Mouse (Mus musculus): ENCODE measurements around the gene Arhgef7. TPM values are rescaled to one million over a fixed set of nuclear protein-coding genes. Genes with fewer than 3 reads are reported as not detected.

Arhgef7 gene
- polyA plus RNA-seq, 1 experiment from 2014 or later = 51.6 TPM

GRCm38 (mm10) chr8:11767213-11767840, 39.8 kb downstream of the Arhgef7 start:
- no peaks in the 10 kb centered on the region for H3K4me1 ChIP-seq
- H3K4me3 ChIP-seq (replicated peaks) = no peak overlapping the region
- H3K9me3 ChIP-seq (replicated peaks) = no peaks in the 10 kb centered on the region
- H3K27me3 ChIP-seq = no peaks in the 10 kb centered on the region
- no peak overlapping the region for H3K4me2 ChIP-seq (replicated peaks)
- H3K36me3 ChIP-seq = peaks cover 10% of the 10 kb centered on the region; the same call in 1 of the 2 replicates
- no peak overlapping the region for H3K9ac ChIP-seq
- 89% methylated on average over 5 of the region's 5 CpGs for WGBS
- no peak overlapping the region for H3K27ac ChIP-seq (replicated peaks)
- ATAC-seq (ENCODE audit: insufficient number of reproducible peaks, low FRiP score, low TSS enrichment, low read depth) = no peak

GRCm38 (mm10) chr8:11770001-11770400, 42.5 kb downstream of the Arhgef7 start:
- Histone ChIP-seq H3K4me2 (replicated peaks) (no peak overlapping the region), H3K27me3 (no peaks in the 10 kb centered on the region), H3K27ac (replicated peaks) (no peak overlapping the region), H3K9me3 (replicated peaks) (no peaks in the 10 kb centered on the region), H3K4me1 (peaks cover 17% of the 10 kb centered on the region), H3K9ac (no peak overlapping the region), H3K4me3 (replicated peaks) (no peak overlapping the region), H3K36me3 (peaks cover 10% of the 10 kb centered on the region; the same call in 1 of the 2 replicates)
- WGBS = 90% methylated on average over 6 of the region's 6 CpGs
- no peak for ATAC-seq (ENCODE audit: insufficient number of reproducible peaks, low FRiP score, low TSS enrichment, low read depth)

- ATAC-seq (ENCODE audit: insufficient number of reproducible peaks, low FRiP score, low TSS enrichment, low read depth) = no peak
- peaks cover 23% of the 10 kb centered on the region for H3K4me1 ChIP-seq
- no peak overlapping the region for H3K27ac ChIP-seq (replicated peaks)
- no peak overlapping the region for H3K4me2 ChIP-seq (replicated peaks)
- H3K9ac ChIP-seq = no peak overlapping the region
- 78% methylated on average over 7 of the region's 7 CpGs for WGBS
- H3K9me3 ChIP-seq (replicated peaks) = no peaks in the 10 kb centered on the region
- H3K27me3 ChIP-seq = no peaks in the 10 kb centered on the region
- H3K36me3 ChIP-seq = peaks cover 10% of the 10 kb centered on the region; the same call in 1 of the 2 replicates
- H3K4me3 ChIP-seq (replicated peaks) = no peak overlapping the region
These were observed 43.1 kb downstream of the Arhgef7 start for GRCm38 (mm10) chr8:11770521-11771080.

- no peak overlapping the region for H3K4me2 ChIP-seq (replicated peaks)
- no peak overlapping the region for H3K4me3 ChIP-seq (replicated peaks)
- H3K9me3 ChIP-seq (replicated peaks) = no peaks in the 10 kb centered on the region
- no peak for ATAC-seq (ENCODE audit: insufficient number of reproducible peaks, low FRiP score, low TSS enrichment, low read depth)
- H3K27ac ChIP-seq (replicated peaks) = no peak overlapping the region
- peaks cover 29% of the 10 kb centered on the region for H3K4me1 ChIP-seq
- no peak overlapping the region for H3K9ac ChIP-seq
- peaks cover 8% of the 10 kb centered on the region; the same call in 1 of the 2 replicates for H3K36me3 ChIP-seq
- no peaks in the 10 kb centered on the region for H3K27me3 ChIP-seq
- WGBS = 90% methylated on average over 5 of the region's 5 CpGs
These were observed 44.1 kb downstream of the Arhgef7 start for GRCm38 (mm10) chr8:11771608-11772007.

GRCm38 (mm10) chr8:11774195-11775076, 46.9 kb downstream of the Arhgef7 start:
- Histone ChIP-seq H3K9ac (no peak overlapping the region), H3K27ac (replicated peaks) (peak overlapping the region; percentile 60), H3K4me3 (replicated peaks) (no peak overlapping the region), H3K36me3 (no peaks in the 10 kb centered on the region), H3K27me3 (no peaks in the 10 kb centered on the region), H3K4me1 (peaks cover 49% of the 10 kb centered on the region), H3K4me2 (replicated peaks) (no peak overlapping the region; the same call in 1 of the 2 replicates), H3K9me3 (replicated peaks) (no peaks in the 10 kb centered on the region)
- WGBS = 68% methylated on average over 17 of the region's 17 CpGs
- no peak for ATAC-seq (ENCODE audit: insufficient number of reproducible peaks, low FRiP score, low TSS enrichment, low read depth)

GRCm38 (mm10) chr8:11775889-11776288, 48.4 kb downstream of the Arhgef7 start:
- H3K27me3 ChIP-seq = no peaks in the 10 kb centered on the region
- WGBS = 70% methylated on average over 7 of the region's 7 CpGs
- H3K36me3 ChIP-seq = no peaks in the 10 kb centered on the region
- no peak overlapping the region for H3K9ac ChIP-seq
- H3K4me2 ChIP-seq (replicated peaks) = no peak overlapping the region
- no peak for ATAC-seq (ENCODE audit: insufficient number of reproducible peaks, low FRiP score, low TSS enrichment, low read depth)
- H3K9me3 ChIP-seq (replicated peaks) = no peaks in the 10 kb centered on the region
- H3K4me1 ChIP-seq = peaks cover 62% of the 10 kb centered on the region
- H3K4me3 ChIP-seq (replicated peaks) = no peak overlapping the region
- no peak overlapping the region for H3K27ac ChIP-seq (replicated peaks)

- H3K4me1 ChIP-seq = peaks cover 62% of the 10 kb centered on the region
- H3K27me3 ChIP-seq = no peaks in the 10 kb centered on the region
- H3K4me3 ChIP-seq (replicated peaks) = no peak overlapping the region
- WGBS = 92% methylated on average over 8 of the region's 8 CpGs
- H3K36me3 ChIP-seq = peaks cover 3% of the 10 kb centered on the region; the same call in 1 of the 2 replicates
- no peak overlapping the region for H3K4me2 ChIP-seq (replicated peaks)
- no peaks in the 10 kb centered on the region for H3K9me3 ChIP-seq (replicated peaks)
- H3K27ac ChIP-seq (replicated peaks) = no peak overlapping the region
- H3K9ac ChIP-seq = no peak overlapping the region
- no peak for ATAC-seq (ENCODE audit: insufficient number of reproducible peaks, low FRiP score, low TSS enrichment, low read depth)
These were observed 49.1 kb downstream of the Arhgef7 start for GRCm38 (mm10) chr8:11776451-11777180.

GRCm38 (mm10) chr8:11777201-11777600, 49.7 kb downstream of the Arhgef7 start:
- no peaks in the 10 kb centered on the region for H3K9me3 ChIP-seq (replicated peaks)
- H3K4me2 ChIP-seq (replicated peaks) = no peak overlapping the region
- no peak overlapping the region for H3K27ac ChIP-seq (replicated peaks)
- WGBS = 67% methylated on average over 10 of the region's 10 CpGs
- H3K27me3 ChIP-seq = no peaks in the 10 kb centered on the region
- H3K4me3 ChIP-seq (replicated peaks) = no peak overlapping the region
- peaks cover 62% of the 10 kb centered on the region for H3K4me1 ChIP-seq
- no peak overlapping the region for H3K9ac ChIP-seq
- peaks cover 9% of the 10 kb centered on the region for H3K36me3 ChIP-seq
- no peak for ATAC-seq (ENCODE audit: insufficient number of reproducible peaks, low FRiP score, low TSS enrichment, low read depth)

- H3K4me2 ChIP-seq (replicated peaks) = no peak overlapping the region
- no peak for ATAC-seq (ENCODE audit: insufficient number of reproducible peaks, low FRiP score, low TSS enrichment, low read depth)
- H3K4me3 ChIP-seq (replicated peaks) = peak overlapping the region; percentile 9; the same call in 1 of the 2 replicates
- H3K36me3 ChIP-seq = peaks cover 24% of the 10 kb centered on the region
- H3K4me1 ChIP-seq = peaks cover 57% of the 10 kb centered on the region
- H3K27ac ChIP-seq (replicated peaks) = peak overlapping the region; percentile 60
- no peaks in the 10 kb centered on the region for H3K27me3 ChIP-seq
- 76% methylated on average over 8 of the region's 8 CpGs for WGBS
- H3K9ac ChIP-seq = no peak overlapping the region
- no peaks in the 10 kb centered on the region for H3K9me3 ChIP-seq (replicated peaks)
These were observed 51.3 kb downstream of the Arhgef7 start for GRCm38 (mm10) chr8:11778646-11779433.

- Histone ChIP-seq H3K4me1 (peaks cover 45% of the 10 kb centered on the region), H3K9me3 (replicated peaks) (no peaks in the 10 kb centered on the region), H3K4me3 (replicated peaks) (peak overlapping the region; percentile 9), H3K27me3 (no peaks in the 10 kb centered on the region), H3K9ac (no peak overlapping the region), H3K4me2 (replicated peaks) (no peak overlapping the region), H3K27ac (replicated peaks) (peak overlapping the region; percentile 60), H3K36me3 (peaks cover 31% of the 10 kb centered on the region)
- ATAC-seq (ENCODE audit: insufficient number of reproducible peaks, low FRiP score, low TSS enrichment, low read depth) = no peak
- WGBS = 71% methylated on average over 10 of the region's 10 CpGs
These were observed 52.5 kb downstream of the Arhgef7 start for GRCm38 (mm10) chr8:11779844-11780634.

Data from embryonic facial prominence, embryonic 15.5 days (tissue).